Mouse (Mus musculus): Measurements from ENCODE around the gene Ndufa8.

GRCm38 (mm10) chr2:36090853-36091741 is 41.9 kb upstream of the Ndufa8 start:
- TF ChIP-seq CTCF (IDR thresholded peaks at IDR 0.05; ENCODE audit: low read depth, low read length), result no peak
- no peak for TF ChIP-seq EP300 (IDR thresholded peaks at IDR 0.05; ENCODE audit: insufficient read depth, low read depth, low read length)
- peak; percentile 51 for TF ChIP-seq POLR2A (IDR thresholded peaks at IDR 0.05; ENCODE audit: insufficient read depth, low read length)
